Mouse (Mus musculus) brain, embryonic 18.5 days (tissue): ENCODE measurements around the gene Acox3.

Source experiments
- DNase-seq: peaks from one replicate; pipeline ENCODE4 v3.0.0-alpha.2; 2012; ENCODE audit warnings: low read depth, low spot score

Acox3 gene

GRCm38 (mm10) chr5:35610381-35610780, 27.5 kb downstream of the Acox3 start:
- no peak for DNase-seq

DNA sequence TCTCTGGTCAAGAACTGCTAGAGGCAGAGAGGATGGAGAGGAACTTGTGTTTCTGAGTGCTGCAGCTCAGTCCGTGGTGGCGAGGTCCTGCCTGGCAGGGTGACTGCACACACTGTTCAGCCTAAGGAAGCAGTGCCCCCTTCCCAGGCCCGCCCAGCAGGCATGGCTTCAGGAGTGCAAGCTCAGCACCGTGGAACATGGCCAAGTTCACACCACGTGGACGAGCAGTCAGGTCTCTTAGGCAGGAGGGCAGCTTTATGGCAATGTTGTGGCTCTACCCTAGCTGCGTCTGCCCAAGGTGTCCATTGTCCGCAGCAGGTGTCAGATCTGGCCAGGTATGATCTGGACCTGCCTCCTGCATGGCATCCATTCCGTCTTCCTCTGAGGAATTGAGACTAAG, 28.3 kb downstream of the Acox3 start:
- no peak for DNase-seq

GRCm38 (mm10) chr5:35611900-35612299, 29.1 kb downstream of the Acox3 start:
- DNase-seq, result no peak

DNA sequence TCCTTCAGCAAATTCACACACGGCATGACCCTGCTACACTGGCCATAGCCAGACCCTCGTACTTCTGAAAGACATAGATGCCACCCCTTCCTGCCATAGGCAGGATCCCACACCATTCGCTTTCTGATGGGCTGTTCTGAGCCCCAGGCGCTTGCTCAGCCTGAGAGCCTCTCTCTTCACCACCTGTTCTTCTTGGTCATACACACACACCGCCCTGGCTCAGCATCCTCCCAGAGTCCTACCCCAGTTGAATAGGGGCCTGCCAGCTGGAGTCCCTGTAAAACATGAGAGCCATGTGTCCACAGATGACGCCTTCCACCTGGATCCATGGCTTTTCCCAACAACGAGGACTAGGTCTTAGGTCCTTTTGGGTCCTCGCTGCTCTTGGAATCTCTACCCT, 29.9 kb downstream of the Acox3 start:
- no peak for DNase-seq

DNA sequence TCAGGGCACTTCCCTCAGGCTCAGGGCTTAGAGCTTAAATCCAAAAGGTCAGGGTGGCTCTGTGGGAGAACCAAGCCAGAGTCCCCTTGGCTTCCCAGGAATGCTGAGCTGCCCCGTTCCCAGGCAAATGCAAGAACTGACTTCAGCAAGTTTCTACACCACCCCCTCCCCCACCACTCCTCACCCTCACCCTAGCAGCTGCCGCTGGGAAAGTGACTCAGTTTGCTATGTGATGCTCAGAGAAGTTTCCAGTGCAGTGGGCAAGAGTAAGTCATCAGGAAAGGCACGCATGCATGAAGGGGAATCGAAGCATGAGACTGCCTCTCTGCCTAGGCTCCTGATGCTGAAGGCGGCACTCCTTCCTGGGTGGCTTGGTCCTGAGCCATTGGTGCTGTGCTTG, 34.1 kb downstream of the Acox3 start:
- no peak for DNase-seq

GRCm38 (mm10) chr5:35621114-35621513, 38.3 kb downstream of the Acox3 start:
- no peak for DNase-seq

- no peak for DNase-seq
Observed at GRCm38 (mm10) chr5:35623831-35624230, 41.0 kb downstream of the Acox3 start.

DNA sequence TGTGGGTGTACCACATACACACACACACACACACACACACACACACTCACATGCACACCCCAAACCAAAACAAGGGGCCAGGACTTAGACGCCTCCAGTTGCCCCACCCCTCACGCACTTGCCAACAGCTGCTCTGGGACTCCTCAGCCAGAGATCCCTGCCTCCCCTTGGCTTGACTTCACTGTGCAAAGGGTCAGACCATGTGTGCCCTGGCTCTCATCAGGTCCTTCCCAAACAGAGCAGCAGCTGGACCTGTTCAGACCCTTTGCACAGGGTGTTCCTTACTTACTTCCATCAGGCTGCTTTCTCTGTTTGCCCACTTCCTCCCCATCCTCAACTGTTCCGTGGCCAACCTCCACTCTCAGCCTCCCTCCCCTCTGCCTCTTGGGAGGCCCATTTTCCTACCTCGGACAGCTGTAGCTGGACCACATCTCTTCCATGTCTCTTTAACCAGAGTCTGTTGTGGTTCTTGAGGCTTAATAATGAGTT, 42.0 kb downstream of the Acox3 start:
- no peak for DNase-seq

GRCm38 (mm10) chr5:35626408-35626807, 43.6 kb downstream of the Acox3 start:
- DNase-seq, result no peak

DNA sequence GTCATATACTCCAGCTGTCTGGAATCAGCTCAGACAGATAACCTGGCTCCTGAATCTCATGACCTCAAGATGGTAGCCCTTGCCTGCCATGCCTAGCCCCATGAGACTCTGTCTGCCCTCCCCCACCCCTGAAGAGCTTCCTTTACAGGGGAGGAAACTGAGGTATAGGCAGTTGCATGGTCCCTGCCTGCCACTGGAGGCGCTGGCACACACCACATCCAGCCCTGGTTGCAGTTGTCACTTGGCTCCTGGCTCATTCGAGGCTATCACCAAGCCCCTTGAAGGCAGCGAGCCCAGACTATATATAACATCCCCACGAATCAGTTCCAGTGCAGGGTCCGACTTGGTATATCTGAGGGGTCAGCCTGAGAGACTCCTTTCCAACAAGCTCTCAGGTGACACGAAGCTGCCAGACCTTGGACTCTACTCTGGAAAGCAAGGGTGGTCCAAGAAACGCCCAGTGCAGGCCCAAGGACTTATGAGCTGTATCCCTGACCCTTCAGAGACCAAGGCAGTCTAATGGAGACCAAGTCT, 44.5 kb downstream of the Acox3 start:
- no peak for DNase-seq

- no peak for DNase-seq
Observed at GRCm38 (mm10) chr5:35628685-35629084, 45.8 kb downstream of the Acox3 start.

- DNase-seq, result no peak
Observed at GRCm38 (mm10) chr5:35629333-35629732, 46.5 kb downstream of the Acox3 start.

GRCm38 (mm10) chr5:35630706-35631105, 47.9 kb downstream of the Acox3 start:
- no peak for DNase-seq

GRCm38 (mm10) chr5:35631224-35631623, 48.4 kb downstream of the Acox3 start:
- DNase-seq, result no peak

DNA sequence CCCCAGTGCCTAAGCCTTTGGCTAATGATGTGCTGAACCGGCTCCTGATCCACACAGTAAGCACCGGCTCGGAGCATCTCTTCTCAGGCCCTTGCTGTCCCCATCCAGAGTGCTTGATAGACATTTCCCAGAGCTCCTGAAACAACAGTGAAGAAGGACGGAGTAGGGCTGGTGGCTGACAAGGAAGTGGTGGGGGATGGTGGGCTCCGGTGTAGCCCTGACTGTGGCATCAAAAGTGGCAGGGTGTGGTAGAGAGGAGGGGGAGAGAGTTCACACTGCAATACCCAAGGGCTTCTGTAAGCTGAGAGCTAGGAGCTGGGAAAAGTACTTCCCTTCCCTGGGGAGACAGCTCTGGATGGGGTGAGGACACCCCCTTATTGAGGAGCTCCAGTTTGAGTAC, 48.9 kb downstream of the Acox3 start:
- DNase-seq, result no peak

GRCm38 (mm10) chr5:35632841-35633240, 50.0 kb downstream of the Acox3 start:
- no peak for DNase-seq

DNA sequence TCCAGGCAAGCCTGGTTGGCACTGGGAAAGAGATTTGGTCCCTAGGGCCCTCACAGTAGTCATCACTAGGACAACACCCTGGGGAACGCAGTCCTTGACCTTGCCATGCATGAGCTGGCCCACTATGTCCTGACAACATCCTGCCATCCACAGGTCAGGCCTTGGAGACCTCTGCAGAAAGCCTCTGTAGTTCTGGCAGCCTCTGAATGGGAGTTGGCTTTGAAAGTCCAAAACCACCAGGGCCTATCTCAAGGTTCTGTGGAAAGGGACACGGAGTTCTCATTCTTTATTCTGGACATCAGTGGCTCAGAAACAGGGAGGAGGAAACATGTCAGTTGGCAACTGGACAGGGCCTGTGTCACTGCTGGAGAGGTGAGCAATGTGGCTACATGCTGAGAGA, 53.2 kb downstream of the Acox3 start:
- no peak for DNase-seq

- no peak for DNase-seq
Observed at GRCm38 (mm10) chr5:35641961-35642584, 59.2 kb downstream of the Acox3 start.

GRCm38 (mm10) chr5:35643401-35644048, 60.7 kb downstream of the Acox3 start:
- no peak for DNase-seq

GRCm38 (mm10) chr5:35644082-35644481, 61.2 kb downstream of the Acox3 start:
- DNase-seq, result no peak

DNA sequence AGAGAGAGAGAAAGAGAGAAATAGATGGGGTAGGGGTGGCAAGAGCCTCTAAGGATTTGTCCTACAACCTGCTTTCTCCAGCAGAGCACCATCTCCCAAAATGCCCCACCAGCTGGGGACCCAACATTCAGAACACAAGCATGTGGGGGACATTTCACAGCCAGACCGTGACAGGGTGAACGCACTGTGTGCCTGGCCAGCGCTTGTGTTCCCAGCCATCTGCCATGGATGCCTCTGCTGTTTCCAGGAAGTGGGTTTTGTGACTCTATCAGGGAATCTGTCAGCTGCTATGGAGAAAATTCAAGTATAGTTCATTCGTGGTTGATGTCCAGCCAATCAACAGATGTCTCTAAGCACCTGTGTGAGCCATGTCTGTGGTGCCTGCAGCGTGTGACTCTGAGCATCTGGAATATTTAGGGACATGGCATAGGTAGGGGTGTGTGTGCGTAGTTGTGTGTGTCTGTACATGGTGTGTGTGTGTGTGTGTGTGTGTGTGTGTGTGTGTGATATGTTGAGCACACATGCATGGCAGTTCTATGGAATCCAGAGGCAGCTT, 63.2 kb downstream of the Acox3 start:
- DNase-seq, result no peak

GRCm38 (mm10) chr5:35646927-35647326, 64.1 kb downstream of the Acox3 start:
- no peak for DNase-seq

- DNase-seq, result no peak
Observed at GRCm38 (mm10) chr5:35647562-35647961, 64.7 kb downstream of the Acox3 start.
